Mouse (Mus musculus): ENCODE results near the gene Foxr1.

Gene Foxr1

GRCm38 (mm10) chr9:44412781-44413180 is 28.2 kb downstream of the Foxr1 start:
- 85% methylated on average over 2 of the region's 2 CpGs for WGBS

DNA sequence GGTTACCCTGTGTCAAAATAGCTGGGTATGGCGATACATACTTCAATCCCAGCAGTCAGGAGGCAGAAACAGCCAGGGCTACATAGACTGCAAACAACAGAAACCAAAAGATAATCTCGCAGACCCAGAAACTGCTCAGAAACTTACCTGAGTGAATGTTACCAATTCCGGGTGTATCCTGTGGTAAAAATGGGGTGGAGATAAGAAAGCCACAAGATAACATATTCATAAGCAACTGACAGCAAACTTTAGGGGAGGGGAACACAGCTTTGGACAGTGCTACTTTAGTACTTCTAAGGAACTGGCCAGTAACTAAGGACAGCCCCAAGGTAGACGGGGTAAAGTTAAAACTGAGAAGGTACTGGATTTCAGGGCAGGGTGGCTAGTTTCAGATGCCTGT is 28.6 kb downstream of the Foxr1 start:
- WGBS, result 85% methylated on average over 4 of the region's 4 CpGs

GRCm38 (mm10) chr9:44411601-44412130 is 29.3 kb downstream of the Foxr1 start:
- WGBS, result 84% methylated on average over 1 of the region's 1 CpGs

DNA sequence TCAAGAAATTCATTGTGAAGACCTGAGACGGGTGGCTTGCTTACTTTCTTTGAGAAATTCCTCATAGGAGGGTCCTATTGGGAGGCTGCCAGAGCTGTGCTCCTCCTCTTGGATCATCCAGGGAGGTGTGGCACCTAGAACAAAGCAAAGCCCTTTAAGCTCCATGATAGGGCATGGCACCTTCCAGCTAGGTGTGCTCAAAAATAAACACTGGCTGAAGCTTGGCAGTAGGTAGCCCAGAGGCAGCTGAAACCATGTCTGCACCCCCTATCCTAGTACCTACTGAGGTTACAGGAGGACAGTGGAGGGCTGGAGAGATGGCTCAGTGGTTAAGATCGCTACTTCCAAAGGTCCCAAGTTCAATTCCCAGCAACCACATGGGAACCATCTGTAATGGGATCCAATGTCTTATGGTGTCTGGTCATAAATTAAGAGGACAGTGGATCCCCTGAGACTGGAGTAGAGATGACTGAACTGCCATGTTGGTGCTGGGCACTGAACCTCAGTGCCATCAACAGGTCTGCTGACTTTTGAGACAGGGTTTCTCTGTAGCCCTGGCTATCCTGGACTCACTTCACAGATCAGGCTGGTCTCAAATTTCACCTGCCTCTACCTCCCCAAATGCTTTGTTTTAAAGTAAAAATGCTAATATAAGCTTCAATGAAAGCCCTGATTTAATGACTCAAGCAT is 30.1 kb downstream of the Foxr1 start:
- 70% methylated on average over 2 of the region's 2 CpGs for WGBS

DNA sequence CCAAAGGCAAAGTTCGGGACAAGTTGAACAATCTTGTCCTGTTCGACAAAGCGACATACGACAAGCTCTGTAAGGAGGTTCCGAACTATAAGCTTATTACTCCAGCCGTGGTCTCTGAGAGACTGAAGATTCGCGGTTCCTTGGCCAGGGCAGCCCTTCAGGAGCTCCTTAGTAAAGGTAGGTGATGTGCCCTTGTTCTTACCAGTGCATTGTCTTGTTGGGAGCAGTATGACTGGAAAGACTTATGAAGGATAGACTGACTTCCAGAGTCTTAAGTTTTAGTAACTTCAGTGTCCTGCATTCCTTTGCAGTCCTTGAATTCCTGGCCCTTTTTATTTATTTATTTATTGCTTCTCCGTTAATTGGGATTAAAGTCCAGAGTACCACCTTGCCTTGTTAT is 32.2 kb downstream of the Foxr1 start:
- 80% methylated on average over 9 of the region's 9 CpGs for WGBS

DNA sequence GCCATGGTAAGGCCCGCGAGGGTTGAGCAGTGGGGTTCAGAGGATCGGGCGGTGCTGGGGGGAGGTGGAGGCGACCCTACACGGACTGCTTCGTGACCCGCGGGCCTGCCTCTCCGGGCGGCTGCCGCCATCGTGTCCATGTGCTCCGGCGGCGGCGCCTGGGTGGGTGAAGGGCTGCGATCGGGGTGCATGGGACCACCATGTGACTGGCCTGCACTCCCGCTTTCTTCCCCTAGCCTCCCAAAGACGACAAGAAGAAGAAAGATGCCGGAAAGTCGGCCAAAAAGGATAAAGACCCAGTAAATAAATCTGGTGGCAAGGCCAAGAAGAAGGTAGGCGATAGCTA is 33.2 kb downstream of the Foxr1 start:
- WGBS, result 2% methylated on average over 24 of the region's 24 CpGs

GRCm38 (mm10) chr9:44406906-44407751 is 33.8 kb downstream of the Foxr1 start, which contains the start of the genes Rps25 and Trappc4:
Gene Rps25, plus strand, starts transcription at chr9:44407139.
Gene Trappc4, minus strand, starts transcription at chr9:44407600.
- WGBS, result under 1% methylated on average over 51 of the region's 51 CpGs

DNA sequence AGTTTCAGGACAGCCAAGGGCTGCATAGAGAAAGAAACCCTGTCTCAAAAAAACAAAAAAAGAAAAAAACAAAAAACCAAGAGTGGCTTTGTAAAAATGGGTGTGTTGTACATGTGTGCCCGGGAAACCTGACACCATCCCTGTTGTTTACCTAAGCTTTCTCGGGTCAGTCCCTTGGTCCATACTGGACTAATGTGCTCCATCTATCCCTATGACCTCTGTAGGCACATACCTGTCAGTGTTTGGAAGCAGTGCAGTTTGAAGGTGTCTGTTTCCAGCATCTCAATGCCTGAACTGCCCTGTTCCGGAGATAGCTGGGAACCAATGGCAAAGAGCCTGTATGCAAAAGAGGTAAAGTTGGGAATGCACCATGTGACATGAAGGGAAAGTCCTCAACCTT is 35.9 kb downstream of the Foxr1 start:
- 79% methylated on average over 3 of the region's 3 CpGs for WGBS

GRCm38 (mm10) chr9:44401081-44401480 is 39.9 kb downstream of the Foxr1 start:
- WGBS, result 77% methylated on average over 4 of the region's 4 CpGs

DNA sequence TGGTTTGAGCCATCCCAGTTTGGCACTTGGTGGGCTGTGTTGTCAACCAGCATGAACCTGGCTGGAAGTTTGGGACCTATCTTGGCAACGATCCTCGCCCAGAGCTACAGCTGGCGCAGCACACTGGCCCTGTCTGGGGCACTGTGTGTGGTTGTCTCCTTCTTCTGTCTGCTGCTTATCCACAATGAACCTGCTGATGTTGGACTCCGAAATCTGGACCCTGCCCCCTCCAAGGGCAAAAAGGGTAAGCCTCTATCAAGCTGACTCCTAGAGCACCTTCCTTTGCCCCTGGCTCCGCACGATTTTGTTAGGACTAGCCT is 41.2 kb downstream of the Foxr1 start:
- WGBS, result 72% methylated on average over 6 of the region's 6 CpGs

GRCm38 (mm10) chr9:44399114-44399794 is 41.7 kb downstream of the Foxr1 start:
- WGBS, result 63% methylated on average over 13 of the region's 13 CpGs

- WGBS, result 55% methylated on average over 9 of the region's 9 CpGs
These were observed 42.4 kb downstream of the Foxr1 start for GRCm38 (mm10) chr9:44398551-44398950.

GRCm38 (mm10) chr9:44398087-44398486 is 42.8 kb downstream of the Foxr1 start:
- 15% methylated on average over 4 of the region's 4 CpGs for WGBS

DNA sequence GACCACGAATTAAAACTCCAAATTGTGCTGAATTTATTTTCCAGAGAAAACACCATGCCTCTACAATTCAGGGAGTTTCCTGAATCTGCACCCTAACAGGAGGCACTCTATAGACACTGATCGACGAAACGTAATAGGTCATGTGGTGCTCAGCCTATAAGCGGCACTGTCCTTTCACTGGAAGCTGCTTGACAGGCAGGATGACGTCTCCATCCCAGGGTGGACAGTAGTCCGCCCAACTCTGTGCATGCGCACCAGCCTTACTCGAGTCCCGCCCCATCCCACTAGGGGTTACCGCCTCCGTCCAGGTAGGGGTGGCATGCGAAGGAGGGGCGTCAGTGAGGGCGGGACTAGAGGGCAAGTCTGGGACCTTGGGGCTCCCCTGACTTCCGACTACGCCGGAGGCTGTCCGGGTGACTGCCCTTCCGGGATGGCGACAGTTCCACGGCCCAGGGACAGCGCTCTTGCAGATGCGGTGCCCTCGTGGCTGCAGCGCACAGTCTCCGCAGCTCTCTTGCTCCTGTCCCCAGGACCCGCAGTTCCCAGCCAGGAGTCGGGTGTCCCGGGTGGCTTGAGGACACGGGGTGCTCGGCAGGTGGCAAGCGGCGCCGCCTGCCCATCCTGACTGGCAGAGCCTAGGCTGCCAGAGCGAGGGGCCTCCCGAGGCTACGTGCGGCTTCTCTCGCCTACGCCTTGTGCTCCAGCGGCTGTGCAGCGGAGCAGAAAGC is 44.1 kb downstream of the Foxr1 start, which contains the start of gene Slc37a4:
Gene Slc37a4 (plus strand): TSS at position 169 of the 728 bp plus-strand sequence.
- under 1% methylated on average over 43 of the region's 43 CpGs for WGBS

GRCm38 (mm10) chr9:44391466-44391865 is 49.5 kb downstream of the Foxr1 start:
- 16% methylated on average over 4 of the region's 4 CpGs for WGBS

- WGBS, result 57% methylated on average over 8 of the region's 8 CpGs
These were observed 51.7 kb downstream of the Foxr1 start for GRCm38 (mm10) chr9:44389273-44389672.

DNA sequence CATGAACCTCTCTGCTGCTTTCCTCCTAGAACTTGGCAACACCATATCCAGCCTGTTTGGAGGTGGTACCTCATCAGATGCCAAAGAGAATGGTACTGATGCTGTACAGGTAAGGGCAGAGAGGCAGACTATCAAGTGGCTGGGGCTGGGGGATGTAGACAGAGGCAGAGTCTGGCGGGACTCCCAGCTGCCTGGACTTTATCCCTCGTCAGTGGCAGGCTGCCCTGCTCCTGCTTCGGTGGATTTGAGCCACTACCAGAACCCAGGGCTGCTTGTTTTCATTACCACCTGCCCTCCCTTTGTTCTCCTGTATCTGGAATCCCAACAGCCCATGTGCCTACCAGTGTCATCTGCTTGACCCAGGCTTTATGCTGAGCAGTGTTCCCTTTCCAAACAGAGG is 53.7 kb downstream of the Foxr1 start:
- 54% methylated on average over 3 of the region's 3 CpGs for WGBS

- 90% methylated on average over 13 of the region's 13 CpGs for WGBS
These were observed 56.3 kb downstream of the Foxr1 start for GRCm38 (mm10) chr9:44384596-44384995.

All from cerebral cortex, adult 2 months (tissue).